Mouse (Mus musculus) heart, embryonic 15.5 days (tissue): ENCODE measurements around the gene Lrrc39. TPM values are rescaled to one million over a fixed set of nuclear protein-coding genes. Genes with fewer than 3 reads are reported as not detected.

ENCODE experiments used
- ATAC-seq: fragments of 200-750 bp; cut with Nextera tagmentation; replicated peaks from 2 replicates; pipeline ENCODE4 v1.8.0; 2017; ENCODE audit warnings: low read depth, moderate TSS enrichment; ENCODE audit not compliant: insufficient number of reproducible peaks, insufficient read depth, low FRiP score
- H3K27ac ChIP-seq: fragments of 300-500 bp; sonication (generic); 2 replicates; pipeline ENCODE4 v1.5.1; 2015; ENCODE audit warnings: mild to moderate bottlenecking, inconsistent platforms
- H3K27me3 ChIP-seq: fragments of 300-500 bp; sonication (generic); 2 replicates; pipeline ENCODE4 v1.6.1; 2015; ENCODE audit warnings: inconsistent platforms
- H3K36me3 ChIP-seq: fragments of 300-500 bp; sonication (generic); 2 replicates; pipeline ENCODE4 v1.6.1; 2015; ENCODE audit warnings: mild to moderate bottlenecking, inconsistent platforms
- H3K4me1 ChIP-seq: fragments of 300-500 bp; sonication (generic); replicated peaks from 2 replicates; pipeline ENCODE4 v1.6.1; 2015; ENCODE audit warnings: inconsistent platforms
- H3K4me2 ChIP-seq: fragments of 300-500 bp; sonication (generic); 2 replicates; pipeline ENCODE4 v1.6.1; 2015; ENCODE audit warnings: inconsistent platforms, mild to moderate bottlenecking, moderate library complexity
- H3K4me3 ChIP-seq: fragments of 300-500 bp; sonication (generic); 2 replicates; pipeline ENCODE4 v1.5.1; 2015; ENCODE audit warnings: mild to moderate bottlenecking, inconsistent platforms
- H3K9ac ChIP-seq: fragments of 300-500 bp; sonication (generic); 2 replicates; pipeline ENCODE4 v1.6.1; 2015; ENCODE audit warnings: mild to moderate bottlenecking, inconsistent platforms
- H3K9me3 ChIP-seq: fragments of 300-500 bp; sonication (generic); replicated peaks from 2 replicates; pipeline ENCODE4 v1.6.1; 2016; ENCODE audit warnings: inconsistent platforms
- WGBS: fragments of 180-500 bp; shearing (Covaris S2); methylation state at CpG from one replicate; pipeline ENCODE4 v1.1.7; 2015; ENCODE audit warnings: mixed read lengths; 5-methylcytosine and 5-hydroxymethylcytosine counted together
- polyA plus RNA-seq: library from polyadenylated mRNA; unstranded; fragments of >200 nt; fragmentation: Nextera tagmentation; extraction: Ambion mirVana; gene quantifications from 2 replicates; pipeline ENCODE4 v1.2.1, GENCODE M21; 2015

The Lrrc39 gene
- polyA plus RNA-seq, 1 experiment from 2014 or later = 35.8 TPM

- H3K27me3 ChIP-seq = no peaks in the 10 kb centered on the region
- ATAC-seq = no peak
- peaks cover 15% of the 10 kb centered on the region for H3K4me1 ChIP-seq
- peak overlapping the region; percentile 54 for H3K9ac ChIP-seq
- H3K27ac ChIP-seq = peak overlapping the region; percentile 98
- peak overlapping the region; percentile 54 for H3K4me3 ChIP-seq
- peaks cover 26% of the 10 kb centered on the region for H3K36me3 ChIP-seq
- H3K4me2 ChIP-seq = peak overlapping the region; percentile 56
- H3K9me3 ChIP-seq = no peaks in the 10 kb centered on the region
- 15% methylated on average over 7 of the region's 7 CpGs for WGBS
Observed at GRCm38 (mm10) chr3:116563095-116563492, 321 bp downstream of the Lrrc39 start.

GRCm38 (mm10) chr3:116570628-116571027, 7.9 kb downstream of the Lrrc39 start:
- H3K4me3 ChIP-seq = no peak overlapping the region
- H3K4me1 ChIP-seq = no peaks in the 10 kb centered on the region
- H3K9ac ChIP-seq = no peak overlapping the region
- ATAC-seq = no peak
- no peak overlapping the region for H3K4me2 ChIP-seq
- no peak overlapping the region for H3K27ac ChIP-seq
- peaks cover 35% of the 10 kb centered on the region for H3K36me3 ChIP-seq
- H3K9me3 ChIP-seq = no peaks in the 10 kb centered on the region
- no peaks in the 10 kb centered on the region for H3K27me3 ChIP-seq
- 53% methylated on average over 2 of the region's 2 CpGs for WGBS

- H3K36me3 ChIP-seq = peaks cover 43% of the 10 kb centered on the region
- no peaks in the 10 kb centered on the region for H3K27me3 ChIP-seq
- no peak overlapping the region for H3K27ac ChIP-seq
- H3K4me3 ChIP-seq = no peak overlapping the region
- no peak overlapping the region for H3K4me2 ChIP-seq
- no peak for ATAC-seq
- H3K9me3 ChIP-seq = no peaks in the 10 kb centered on the region
- H3K9ac ChIP-seq = no peak overlapping the region
- H3K4me1 ChIP-seq = no peaks in the 10 kb centered on the region
- WGBS = 52% methylated on average over 3 of the region's 3 CpGs
Observed at GRCm38 (mm10) chr3:116577286-116577685, 14.5 kb downstream of the Lrrc39 start.

GRCm38 (mm10) chr3:116582201-116582600, 19.4 kb downstream of the Lrrc39 start:
- no peaks in the 10 kb centered on the region for H3K4me1 ChIP-seq
- H3K9me3 ChIP-seq = no peaks in the 10 kb centered on the region
- H3K27me3 ChIP-seq = no peaks in the 10 kb centered on the region
- no peak overlapping the region for H3K4me3 ChIP-seq
- 80% methylated on average over 9 of the region's 9 CpGs for WGBS
- H3K4me2 ChIP-seq = no peak overlapping the region
- no peak overlapping the region for H3K27ac ChIP-seq
- H3K36me3 ChIP-seq = peaks cover 77% of the 10 kb centered on the region
- no peak for ATAC-seq
- no peak overlapping the region for H3K9ac ChIP-seq

GRCm38 (mm10) chr3:116594076-116594727, 31.4 kb downstream of the Lrrc39 start:
- peak; percentile 51; the same call in 1 of the 2 replicates for ATAC-seq
- Histone ChIP-seq H3K36me3 (peaks cover 23% of the 10 kb centered on the region), H3K27me3 (no peaks in the 10 kb centered on the region), H3K27ac (peak overlapping the region; percentile 92), H3K4me2 (peak overlapping the region; percentile 62), H3K4me1 (peaks cover 10% of the 10 kb centered on the region; the same call in 1 of the 2 replicates), H3K9ac (peak overlapping the region; percentile 83), H3K9me3 (no peaks in the 10 kb centered on the region), H3K4me3 (peak overlapping the region; percentile 75)
- WGBS = 2% methylated on average over 22 of the region's 22 CpGs

GRCm38 (mm10) chr3:116594728-116595602, 32.2 kb downstream of the Lrrc39 start, which contains the start of gene Sass6:
TSS of gene Sass6 (plus strand) at chr3:116594982.
- ATAC-seq = peak; percentile 96
- peaks cover 15% of the 10 kb centered on the region for H3K36me3 ChIP-seq
- H3K4me3 ChIP-seq = peak within 1 kb of the TSS; percentile 75
- H3K9ac ChIP-seq = peak within 1 kb of the TSS; percentile 83
- H3K27ac ChIP-seq = peak within 1 kb of the TSS; percentile 92
- under 1% methylated on average over 65 of the region's 65 CpGs for WGBS
- peak within 1 kb of the TSS; percentile 80 for H3K4me2 ChIP-seq
- H3K9me3 ChIP-seq = no peaks in the 10 kb centered on the region
- no peaks in the 10 kb centered on the region for H3K27me3 ChIP-seq
- peaks cover 10% of the 10 kb centered on the region; the same call in 1 of the 2 replicates for H3K4me1 ChIP-seq

GRCm38 (mm10) chr3:116595603-116595991, 32.8 kb downstream of the Lrrc39 start:
- peaks cover 9% of the 10 kb centered on the region for H3K36me3 ChIP-seq
- no peak overlapping the region for H3K27ac ChIP-seq
- no peak for ATAC-seq
- peak overlapping the region; percentile 68 for H3K9ac ChIP-seq
- H3K4me1 ChIP-seq = peaks cover 10% of the 10 kb centered on the region; the same call in 1 of the 2 replicates
- H3K4me2 ChIP-seq = peak overlapping the region; percentile 80
- 7% methylated on average over 10 of the region's 10 CpGs for WGBS
- no peaks in the 10 kb centered on the region for H3K9me3 ChIP-seq
- peak overlapping the region; percentile 75 for H3K4me3 ChIP-seq
- H3K27me3 ChIP-seq = no peaks in the 10 kb centered on the region

- Histone ChIP-seq H3K36me3 (no peaks in the 10 kb centered on the region), H3K4me3 (no peak overlapping the region), H3K9me3 (no peaks in the 10 kb centered on the region), H3K4me1 (0 out of 2 replicates have a peak, but pooled peaks cover 5% of the 10 kb centered on the region), H3K27ac (no peak overlapping the region), H3K27me3 (no peaks in the 10 kb centered on the region), H3K9ac (no peak overlapping the region), H3K4me2 (no peak overlapping the region)
- WGBS = 88% methylated on average over 2 of the region's 2 CpGs
- ATAC-seq = no peak
Observed at GRCm38 (mm10) chr3:116599705-116600104, 36.9 kb downstream of the Lrrc39 start.

GRCm38 (mm10) chr3:116601005-116601404, 38.2 kb downstream of the Lrrc39 start:
- no peaks in the 10 kb centered on the region for H3K27me3 ChIP-seq
- H3K4me1 ChIP-seq = no peaks in the 10 kb centered on the region
- no peak overlapping the region for H3K4me3 ChIP-seq
- H3K36me3 ChIP-seq = no peaks in the 10 kb centered on the region
- WGBS = 87% methylated on average over 5 of the region's 5 CpGs
- no peak overlapping the region for H3K4me2 ChIP-seq
- no peak for ATAC-seq
- H3K9me3 ChIP-seq = no peaks in the 10 kb centered on the region
- H3K27ac ChIP-seq = no peak overlapping the region
- no peak overlapping the region for H3K9ac ChIP-seq

- Histone ChIP-seq H3K4me1 (no peaks in the 10 kb centered on the region), H3K36me3 (peaks cover 2% of the 10 kb centered on the region; the same call in 1 of the 2 replicates), H3K9ac (no peak overlapping the region), H3K4me3 (no peak overlapping the region), H3K27ac (no peak overlapping the region), H3K4me2 (no peak overlapping the region), H3K27me3 (no peaks in the 10 kb centered on the region), H3K9me3 (no peaks in the 10 kb centered on the region)
- no peak for ATAC-seq
- WGBS = 85% methylated on average over 5 of the region's 5 CpGs
Observed at GRCm38 (mm10) chr3:116601781-116602180, 39.0 kb downstream of the Lrrc39 start.

- H3K9me3 ChIP-seq = no peaks in the 10 kb centered on the region
- no peak overlapping the region for H3K27ac ChIP-seq
- ATAC-seq = no peak
- H3K27me3 ChIP-seq = no peaks in the 10 kb centered on the region
- no peaks in the 10 kb centered on the region for H3K4me1 ChIP-seq
- H3K9ac ChIP-seq = no peak overlapping the region
- H3K4me2 ChIP-seq = no peak overlapping the region
- 68% methylated on average over 9 of the region's 9 CpGs for WGBS
- peaks cover 24% of the 10 kb centered on the region for H3K36me3 ChIP-seq
- H3K4me3 ChIP-seq = no peak overlapping the region
Observed at GRCm38 (mm10) chr3:116604570-116604969, 41.8 kb downstream of the Lrrc39 start.
